Mouse (Mus musculus): Measurements from ENCODE around the gene 1500009L16Rik. TPM values are rescaled to one million over a fixed set of nuclear protein-coding genes. Genes with fewer than 3 reads are reported as not detected.
A peak's percentile ranks its signal among the peaks of the same experiment; 100 is the strongest.

The 1500009L16Rik gene
- polyA plus RNA-seq, 1 experiment from 2014 or later: 15.7 TPM

DNA sequence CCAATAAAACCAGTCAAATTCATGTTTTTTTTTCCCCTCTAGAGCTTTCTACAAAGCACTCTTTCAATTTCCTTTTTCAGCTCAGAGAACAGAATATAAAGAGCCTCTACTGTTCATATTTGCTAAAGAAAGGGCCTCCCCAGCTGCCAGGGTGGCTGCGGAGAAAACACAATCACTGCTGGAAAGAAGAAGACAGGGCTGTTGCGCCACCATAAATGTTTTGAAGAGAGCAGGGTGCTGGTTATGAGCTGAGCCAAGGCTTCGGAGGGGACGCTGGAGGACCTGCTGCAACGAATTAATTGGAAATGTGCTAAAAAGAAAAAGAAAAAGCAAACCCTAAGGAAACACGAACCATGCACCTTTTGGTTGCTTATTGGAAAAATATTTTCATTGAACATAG lies 81.4 kb downstream of the 1500009L16Rik start:
- ATAC-seq (ENCODE audit: insufficient number of reproducible peaks, low FRiP score): no peak
- Histone ChIP-seq H3K9ac (no peak overlapping the region), H3K4me3 (no peak overlapping the region), H3K4me1 (replicated peaks) (peaks cover 32% of the 10 kb centered on the region), H3K27me3 (replicated peaks) (no peaks in the 10 kb centered on the region), H3K27ac (ENCODE audit: poor library complexity, severe bottlenecking) (no peak overlapping the region; the same call in 1 of the 2 replicates), H3K36me3 (no peaks in the 10 kb centered on the region), H3K9me3 (replicated peaks) (0 out of 2 replicates have a peak, but pooled peaks cover 2% of the 10 kb centered on the region), H3K4me2 (no peak overlapping the region)
- WGBS: 77% methylated on average over 6 of the region's 6 CpGs

DNA sequence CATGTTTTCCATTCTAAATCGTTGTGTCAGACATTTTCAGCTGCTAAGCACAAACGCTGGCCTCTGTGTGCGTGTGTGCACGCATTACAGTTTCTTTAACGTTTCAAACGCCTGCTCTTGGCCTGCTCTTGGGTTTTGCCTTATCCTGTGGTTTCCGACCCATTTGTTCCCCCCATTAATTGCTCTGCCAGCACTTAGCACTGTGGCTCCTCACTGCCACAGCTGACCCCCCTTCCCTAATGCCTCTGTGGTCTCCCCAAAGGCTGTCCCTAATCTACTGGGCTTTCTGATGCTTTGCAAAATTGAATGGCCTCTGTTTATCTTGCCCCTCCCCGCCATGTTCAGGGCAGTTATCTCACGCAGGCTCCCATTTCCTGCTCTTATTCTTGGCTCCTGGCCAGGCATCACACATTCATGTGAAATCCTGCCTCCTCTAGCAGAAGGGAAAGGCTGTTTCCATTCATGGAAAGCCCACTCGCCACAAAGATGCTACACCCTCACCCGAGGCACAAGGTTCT lies 82.6 kb downstream of the 1500009L16Rik start:
- H3K4me3 ChIP-seq: no peak overlapping the region
- ATAC-seq (ENCODE audit: insufficient number of reproducible peaks, low FRiP score): peak; percentile 91
- H3K27ac ChIP-seq (ENCODE audit: poor library complexity, severe bottlenecking): peak overlapping the region; percentile 81
- H3K36me3 ChIP-seq: no peaks in the 10 kb centered on the region
- H3K4me1 ChIP-seq (replicated peaks): peaks cover 32% of the 10 kb centered on the region
- H3K4me2 ChIP-seq: peak overlapping the region; percentile 13; the same call in 1 of the 2 replicates
- H3K9ac ChIP-seq: no peak overlapping the region
- no peaks in the 10 kb centered on the region for H3K27me3 ChIP-seq (replicated peaks)
- H3K9me3 ChIP-seq (replicated peaks): 0 out of 2 replicates have a peak, but pooled peaks cover 2% of the 10 kb centered on the region
- WGBS: 20% methylated on average over 11 of the region's 11 CpGs

DNA sequence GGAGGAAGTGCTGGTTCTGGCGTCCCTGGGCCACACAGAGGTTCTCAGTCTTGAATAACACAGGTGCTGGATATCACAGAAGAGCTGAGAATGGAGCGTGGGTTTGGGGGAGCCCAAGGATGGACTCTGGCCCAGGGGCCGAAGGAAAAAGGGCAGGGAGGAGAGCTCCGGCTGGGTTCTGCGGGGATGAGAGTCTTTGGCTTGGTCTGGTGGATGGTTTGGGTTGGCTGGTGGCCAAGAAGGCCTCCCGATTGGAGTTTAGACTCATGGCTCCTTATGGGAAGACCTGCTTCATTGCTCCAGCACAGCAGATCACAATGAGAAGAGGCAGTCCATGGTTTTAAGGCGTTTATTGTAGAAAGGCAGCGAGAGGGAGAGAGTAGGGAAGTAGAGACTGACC lies 84.6 kb downstream of the 1500009L16Rik start:
- Histone ChIP-seq H3K9ac (no peak overlapping the region), H3K4me2 (no peak overlapping the region), H3K36me3 (no peaks in the 10 kb centered on the region), H3K9me3 (replicated peaks) (no peaks in the 10 kb centered on the region), H3K4me1 (replicated peaks) (peaks cover 32% of the 10 kb centered on the region), H3K27ac (ENCODE audit: poor library complexity, severe bottlenecking) (peak overlapping the region; percentile 81), H3K27me3 (replicated peaks) (no peaks in the 10 kb centered on the region), H3K4me3 (no peak overlapping the region)
- WGBS: 58% methylated on average over 8 of the region's 8 CpGs
- no peak for ATAC-seq (ENCODE audit: insufficient number of reproducible peaks, low FRiP score)

Other genes starting within 250 kb of the 1500009L16Rik start
- gene Aldh1l2, start 188.7 kb upstream of the 1500009L16Rik start, polyA plus RNA-seq (2016; fragmentation: Nextera tagmentation; extraction: Ambion mirVana): 13.3 and 14.8 TPM in 2 replicates
- 30.1 and 34.9 TPM in 2 replicates for gene Washc4, start 179.1 kb upstream of the 1500009L16Rik start, polyA plus RNA-seq (2016; fragmentation: Nextera tagmentation; extraction: Ambion mirVana)
- gene Appl2, start 74.1 kb upstream of the 1500009L16Rik start, polyA plus RNA-seq (2016; fragmentation: Nextera tagmentation; extraction: Ambion mirVana): 29.8 and 35.9 TPM in 2 replicates